Mouse (Mus musculus) kidney, adult 2 months (tissue): Measurements from ENCODE around the gene Kctd19.

Source experiments
- CTCF ChIP-seq: fragments of 200-500 bp; conservative IDR thresholded peaks from 2 replicates; pipeline ENCODE4 v1.5.1; 2011; ENCODE audit warnings: low read depth, mild to moderate bottlenecking, control low read depth, low read length, moderate library complexity, mixed read lengths; ENCODE audit not compliant: insufficient read depth, insufficient read length
- POLR2A ChIP-seq: fragments of 200-500 bp; IDR thresholded peaks from one replicate; pipeline ENCODE4 v1.6.1; 2011; ENCODE audit warnings: low read depth, low read length, control low read depth

DNA sequence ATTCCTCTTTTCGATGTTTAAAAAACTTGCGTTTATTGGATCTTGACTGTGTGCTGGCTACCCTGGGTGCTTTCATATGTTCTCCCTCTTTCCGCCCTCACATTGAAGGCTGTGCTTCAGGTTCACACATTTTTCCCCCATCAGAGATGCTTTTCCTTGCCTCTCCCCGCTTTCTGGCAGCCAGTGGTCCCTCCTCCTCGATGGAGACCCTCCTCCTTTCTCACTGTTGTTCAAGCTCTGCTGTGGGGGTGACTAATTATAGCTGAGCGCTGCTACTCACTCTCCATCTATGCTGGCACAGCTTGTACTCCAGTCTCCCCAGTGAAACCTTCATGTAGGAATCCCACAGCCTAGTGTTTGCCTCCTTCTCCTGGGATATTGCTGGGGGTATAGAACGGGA is 63.1 kb downstream of the Kctd19 start:
- TF ChIP-seq CTCF, result no peak
- TF ChIP-seq POLR2A, result no peak
